Mouse (Mus musculus): ENCODE data around the gene Zcwpw1. TPM values are rescaled to one million over a fixed set of nuclear protein-coding genes. Genes with fewer than 3 reads are reported as not detected.

Zcwpw1 gene
- total RNA-seq (2021) = 1 to 10 TPM; 5.7 to 8.1 TPM
- long read RNA-seq, experiment 1, partial matches to known transcripts = 2 of 9 reads
- long read RNA-seq, experiment 1, other reads (novel, unspliced or antisense) = 3 of 9 reads
- long read RNA-seq, experiment 2, partial matches to known transcripts = 1 of 5 reads
- long read RNA-seq, experiment 2, other reads (novel, unspliced or antisense) = 2 of 5 reads

DNA sequence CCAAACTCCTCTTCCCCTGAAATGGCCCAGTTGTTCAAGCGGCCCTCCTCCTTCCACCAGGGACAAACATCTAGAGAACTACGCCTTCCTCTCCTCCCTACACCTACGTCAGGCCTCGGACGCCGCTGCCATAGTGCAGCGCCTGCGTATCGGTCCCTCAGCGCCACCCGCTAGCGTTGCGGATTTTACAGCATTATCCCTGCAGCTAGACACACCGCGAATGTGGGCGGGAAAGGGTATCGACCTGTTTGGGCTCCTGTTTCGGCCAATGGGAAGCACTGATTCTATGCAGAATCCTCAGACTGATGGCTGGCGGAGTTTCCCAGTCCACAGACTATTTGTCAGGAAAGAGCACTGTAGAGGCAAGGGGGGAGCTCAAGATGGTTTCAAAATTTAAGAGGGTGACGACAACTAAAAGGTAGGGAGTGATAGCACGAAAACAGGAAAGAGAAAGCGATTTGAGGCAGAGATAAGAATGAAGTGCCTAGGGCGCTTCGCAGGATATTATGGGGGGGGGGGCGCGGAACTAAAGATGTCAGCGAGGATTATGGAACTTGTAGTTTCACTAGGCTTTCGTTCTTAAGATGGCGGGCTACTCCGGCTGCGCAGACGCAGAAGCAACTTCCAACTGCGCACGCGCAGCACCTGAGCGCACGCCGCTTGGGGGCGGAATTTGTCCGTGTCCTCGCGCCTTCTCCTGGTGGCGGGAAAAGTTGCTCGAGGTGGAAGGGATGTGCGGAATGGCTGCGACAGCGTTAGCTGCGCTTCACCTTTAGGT is at the start of gene Zcwpw1, which contains the start of gene Mepce:
TSS of gene Zcwpw1 (plus strand) at position 648 of the 778 bp plus-strand sequence.
TSS of gene Mepce (minus strand) at position 505 of the 778 bp plus-strand sequence.
- Histone ChIP-seq H3K4me3 (peak within 1 kb of the TSS; percentile 79), H3K27ac (peak within 1 kb of the TSS; percentile 98)
- TF ChIP-seq CTCF (conservative IDR thresholded peaks at IDR 0.05) = peak; percentile 80
- DNase-seq (ENCODE audit: low spot score in 2 of 2) = peak; percentile 97 to 98

DNA sequence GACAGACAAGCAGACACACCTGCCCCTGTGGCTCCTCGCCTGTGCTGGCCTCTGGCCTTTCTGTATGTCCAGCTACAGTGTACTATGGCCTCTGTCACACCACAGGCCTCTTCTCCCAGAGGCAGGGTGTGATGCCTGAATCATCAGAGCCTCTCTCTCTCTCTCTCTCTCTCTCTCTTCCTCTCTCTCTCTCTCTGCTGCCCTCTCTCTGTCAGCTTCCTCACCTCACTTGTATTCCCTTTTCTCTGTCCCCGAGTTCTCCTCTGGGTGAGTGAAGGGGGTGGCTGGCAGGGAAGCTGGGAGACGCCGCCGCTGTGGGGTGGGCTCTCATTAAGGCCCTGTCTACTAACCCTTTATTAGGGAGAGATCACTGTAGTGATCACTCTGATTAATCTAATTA is 49.1 kb upstream of the Zcwpw1 start:
- no peak for DNase-seq (ENCODE audit: low spot score in 2 of 2)
- Histone ChIP-seq H3K4me3 (no peak overlapping the region), H3K27ac (peak overlapping the region; percentile 89; the same call in 1 of the 2 replicates)
- peak; percentile 69 for TF ChIP-seq CTCF (conservative IDR thresholded peaks at IDR 0.05)

DNA sequence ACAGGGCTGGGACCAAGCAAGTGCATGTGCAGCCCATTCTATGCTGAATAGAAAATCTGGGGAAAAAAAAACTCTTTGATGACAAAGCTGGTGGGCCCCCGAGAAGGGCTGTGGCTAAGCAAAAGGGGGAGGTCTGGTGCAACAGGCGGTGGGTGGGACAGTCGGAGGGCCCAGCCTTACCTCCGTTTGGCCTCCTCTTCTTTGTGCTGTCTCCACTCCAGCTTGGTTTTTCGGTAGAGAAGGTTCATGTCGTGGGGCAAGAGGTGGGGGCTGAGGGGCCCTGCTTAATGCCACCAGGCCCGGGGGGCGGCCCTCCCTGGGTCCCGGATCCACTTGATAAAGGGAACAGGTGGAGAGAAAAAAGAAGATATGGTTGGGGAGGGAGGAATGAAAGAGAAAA is 48.1 kb upstream of the Zcwpw1 start:
- no peak for DNase-seq (ENCODE audit: low spot score in 2 of 2)
- no peak for TF ChIP-seq CTCF (conservative IDR thresholded peaks at IDR 0.05)
- Histone ChIP-seq H3K4me3 (peak overlapping the region; percentile 84), H3K27ac (peak overlapping the region; percentile 89; the same call in 1 of the 2 replicates)

DNA sequence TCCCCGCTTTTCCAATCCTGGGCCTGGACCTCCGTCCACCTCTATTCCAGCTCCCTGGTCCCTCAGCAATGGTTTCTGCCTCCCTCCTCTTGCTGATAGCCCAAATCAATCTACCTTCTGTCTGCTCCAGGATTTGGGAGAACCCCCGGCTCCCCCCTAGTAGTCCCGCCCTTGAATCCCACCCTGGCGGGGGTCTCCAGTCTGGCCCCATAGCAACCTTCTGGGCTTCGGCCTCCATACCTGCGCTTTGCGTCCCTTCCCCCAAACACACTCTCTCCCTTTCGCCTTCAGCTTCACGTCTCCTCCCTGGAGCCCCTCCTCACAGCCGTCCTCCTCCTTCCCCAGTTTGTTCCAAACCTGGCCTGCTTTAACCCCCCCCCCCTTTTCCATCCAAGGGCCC is 47.1 kb upstream of the Zcwpw1 start:
- no peak for TF ChIP-seq CTCF (conservative IDR thresholded peaks at IDR 0.05)
- DNase-seq (ENCODE audit: low spot score in 2 of 2) = no peak
- H3K4me3 ChIP-seq = peak overlapping the region; percentile 84
- H3K27ac ChIP-seq = peak overlapping the region; percentile 89

DNA sequence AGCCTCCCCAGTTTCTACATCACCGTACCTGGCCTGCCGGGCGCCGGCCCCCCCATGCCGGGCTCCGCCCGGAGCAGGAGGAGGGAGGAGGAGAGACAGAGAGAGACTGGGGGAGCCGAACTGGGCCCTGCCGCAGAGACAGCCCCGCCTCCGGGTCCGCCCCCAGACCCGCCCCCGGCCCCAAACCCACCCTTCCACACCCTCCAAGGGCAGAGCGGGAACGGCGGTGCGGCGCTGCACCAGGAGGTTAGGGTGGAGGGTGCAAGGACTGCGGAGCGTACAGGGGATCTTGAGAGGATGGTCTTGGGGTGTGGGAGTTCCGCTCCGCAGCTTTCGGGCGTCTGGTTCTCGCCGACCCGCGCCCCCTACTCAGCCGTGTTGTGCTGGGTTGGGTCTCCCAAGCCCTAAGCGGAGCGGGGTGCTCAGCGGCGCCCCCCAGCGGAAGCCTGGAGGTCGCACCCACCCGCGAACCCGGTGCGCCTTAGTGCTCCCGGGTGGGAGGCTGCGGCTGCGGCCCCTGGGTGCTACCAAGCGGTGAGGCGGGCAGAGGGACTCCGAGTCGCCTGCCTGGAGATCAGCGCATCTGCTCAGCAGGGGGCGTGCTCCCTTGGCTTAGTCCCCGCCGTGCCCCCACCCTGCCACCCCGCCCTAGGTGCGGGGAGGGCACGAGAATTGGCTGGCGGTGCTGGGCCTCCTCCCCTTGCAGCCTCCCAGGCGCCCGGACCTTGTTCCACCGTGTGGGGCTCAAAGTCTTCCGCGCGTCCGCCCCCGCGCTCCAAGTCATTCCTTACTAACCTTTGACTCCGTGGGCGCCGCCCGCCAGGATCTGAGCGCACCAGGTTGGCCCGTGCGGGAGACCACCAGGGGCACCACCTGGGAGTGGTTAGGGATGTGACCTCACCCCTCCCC is 46.3 kb upstream of the Zcwpw1 start, which contains the start of gene Nyap1:
TSS of gene Nyap1 (minus strand) at position 585 of the 909 bp plus-strand sequence.
- peak within 1 kb of the TSS; percentile 89 for H3K27ac ChIP-seq
- peak; percentile 95 for TF ChIP-seq CTCF (conservative IDR thresholded peaks at IDR 0.05)
- H3K4me3 ChIP-seq = peak within 1 kb of the TSS; percentile 84
- DNase-seq (ENCODE audit: low spot score in 2 of 2) = peak; percentile 79 to 85

DNA sequence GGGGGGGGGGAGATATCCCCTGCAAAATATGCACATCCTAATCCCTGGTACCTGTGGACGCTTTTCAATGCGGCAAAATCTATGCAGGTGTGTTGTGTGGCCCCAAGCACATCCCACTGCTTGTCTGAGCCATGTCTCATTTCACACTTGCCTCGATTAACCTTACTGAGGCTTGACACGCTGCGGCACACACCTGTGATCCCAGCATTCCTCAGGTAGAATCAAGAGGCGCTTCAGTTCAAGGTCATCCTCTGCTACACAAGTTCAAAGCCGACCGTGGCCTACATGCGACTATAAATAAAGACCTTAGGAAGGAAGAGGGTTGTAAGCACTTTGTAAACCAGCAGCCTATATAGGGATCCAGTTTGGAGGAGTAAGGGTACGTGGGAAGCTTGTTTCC is 45.5 kb upstream of the Zcwpw1 start:
- no peak for DNase-seq (ENCODE audit: low spot score in 2 of 2)
- no peak for TF ChIP-seq CTCF (conservative IDR thresholded peaks at IDR 0.05)
- H3K27ac ChIP-seq = no peak overlapping the region; the same call in 1 of the 2 replicates
- no peak overlapping the region for H3K4me3 ChIP-seq

DNA sequence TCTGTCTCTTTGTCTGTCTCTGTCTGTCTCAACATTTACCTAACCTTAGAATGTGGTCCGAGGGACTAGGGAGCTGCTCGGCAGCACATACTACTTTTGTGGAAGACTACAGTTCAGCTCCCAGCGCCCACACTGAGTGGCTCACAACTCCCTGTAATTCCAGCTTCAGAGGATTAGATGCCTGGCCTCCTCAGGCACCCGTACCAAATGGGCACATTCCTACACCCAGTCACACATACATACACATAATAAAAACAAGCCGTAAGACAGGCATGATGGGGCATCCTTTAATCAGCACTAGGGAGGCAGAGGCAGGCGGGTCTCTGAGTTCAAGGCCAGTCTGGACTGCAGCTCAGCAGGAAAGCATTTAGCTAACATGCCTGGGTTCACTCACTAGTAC is 44.8 kb upstream of the Zcwpw1 start:
- H3K4me3 ChIP-seq = no peak overlapping the region
- DNase-seq (ENCODE audit: low spot score in 2 of 2) = no peak
- no peak overlapping the region for H3K27ac ChIP-seq
- no peak for TF ChIP-seq CTCF (conservative IDR thresholded peaks at IDR 0.05)

DNA sequence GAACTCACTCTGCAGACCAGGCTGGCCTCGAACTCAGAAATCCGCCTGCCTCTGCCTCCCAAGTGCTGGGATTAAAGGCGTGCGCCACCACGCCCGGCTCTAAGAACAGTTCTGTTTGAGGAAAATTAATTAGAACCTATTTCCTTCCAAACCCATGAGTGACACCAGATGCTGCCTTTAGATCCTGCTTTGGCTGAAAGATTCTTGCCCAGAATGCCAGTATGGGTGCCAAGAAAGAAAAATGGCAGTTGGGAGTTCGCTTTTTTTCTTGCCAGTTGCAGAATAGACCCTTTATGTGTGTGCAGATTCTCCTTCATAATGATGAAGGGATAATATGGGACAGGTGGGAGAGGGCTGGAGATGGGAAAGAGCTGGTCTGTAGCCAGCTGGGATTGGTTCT is 43.4 kb upstream of the Zcwpw1 start:
- H3K27ac ChIP-seq = no peak overlapping the region; the same call in 1 of the 2 replicates
- DNase-seq (ENCODE audit: low spot score in 2 of 2) = no peak
- TF ChIP-seq CTCF (conservative IDR thresholded peaks at IDR 0.05) = no peak
- H3K4me3 ChIP-seq = no peak overlapping the region

DNA sequence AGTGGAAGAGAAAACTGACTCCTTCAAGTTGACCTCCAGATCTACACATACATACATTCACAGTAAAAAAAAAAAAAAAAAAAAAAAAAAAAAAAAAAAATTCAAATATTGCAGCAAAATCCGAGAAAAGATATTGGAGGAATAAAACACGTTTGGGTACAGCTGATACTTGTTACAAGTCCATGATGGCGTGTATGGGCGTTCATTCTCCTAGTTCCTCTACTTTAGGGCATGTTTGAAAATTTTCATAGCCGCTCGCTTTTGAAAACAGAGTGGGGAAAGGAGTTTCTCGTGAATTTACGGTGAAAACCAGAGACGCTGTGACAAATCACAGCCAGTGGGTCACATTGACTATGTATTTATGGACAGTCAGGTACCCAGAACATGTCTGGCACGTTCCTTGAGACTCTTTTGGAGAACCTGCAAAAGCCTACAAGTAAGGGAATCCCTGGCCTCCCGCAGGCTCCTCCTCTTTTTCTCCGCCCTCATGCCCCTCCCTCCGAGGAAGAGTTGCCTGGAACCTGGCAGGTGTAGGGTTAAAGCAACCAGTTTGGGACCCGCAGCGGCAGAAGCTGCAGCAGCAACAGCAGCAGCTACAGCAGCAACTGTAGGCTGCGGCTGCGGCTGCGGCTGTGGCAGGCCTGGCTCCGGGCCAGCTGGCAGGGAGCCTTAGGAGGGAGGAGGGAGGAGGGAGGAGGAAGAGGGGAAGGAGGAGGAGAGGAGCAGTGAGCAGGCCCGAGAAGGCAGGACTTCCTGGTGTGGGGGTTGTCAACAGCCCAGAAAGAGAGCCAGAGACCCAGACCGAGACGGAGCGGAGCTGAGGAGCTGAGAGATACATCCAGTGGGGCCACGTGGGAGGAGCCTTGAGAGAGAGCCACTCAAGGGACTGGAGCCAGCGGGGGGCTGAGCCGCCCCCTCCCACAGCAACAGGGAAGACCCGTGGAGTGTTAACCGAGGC is 42.1 kb upstream of the Zcwpw1 start, which contains the start of gene Tsc22d4:
TSS of gene Tsc22d4 (plus strand) at position 517 of the 958 bp plus-strand sequence.
- Histone ChIP-seq H3K4me3 (peak within 1 kb of the TSS; percentile 82), H3K27ac (peak within 1 kb of the TSS; percentile 93)
- TF ChIP-seq CTCF (conservative IDR thresholded peaks at IDR 0.05) = no peak
- DNase-seq (ENCODE audit: low spot score in 2 of 2) = peak; percentile 83 to 92

DNA sequence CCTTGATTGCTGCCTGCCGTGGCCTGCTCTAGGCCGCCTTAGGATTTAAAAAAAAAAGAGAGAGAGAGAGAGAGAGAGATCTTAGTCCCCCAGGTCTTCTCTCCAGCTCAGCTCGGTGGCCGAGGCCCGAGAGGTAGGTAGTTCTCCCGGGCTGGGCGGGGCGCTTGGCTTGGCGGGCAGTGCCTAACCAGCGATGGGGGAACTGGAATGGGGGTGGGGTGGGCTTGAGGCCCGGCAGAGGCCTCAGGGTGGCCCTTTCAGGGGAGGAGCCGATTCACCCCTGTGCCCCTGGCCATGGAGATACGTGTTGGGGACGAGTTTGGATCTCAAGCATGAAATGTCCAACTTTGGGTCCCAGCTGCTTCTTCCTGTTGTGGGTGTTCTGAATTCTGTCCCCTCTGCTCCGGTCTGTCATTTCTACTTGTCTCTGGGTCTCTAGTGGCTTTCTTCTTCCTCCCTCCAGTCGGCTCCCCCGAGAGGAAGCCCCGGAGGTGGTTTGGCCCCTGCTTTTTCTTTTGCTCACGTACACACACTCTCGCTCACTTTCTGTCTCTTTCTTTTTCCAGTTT is 41.2 kb upstream of the Zcwpw1 start:
- peak overlapping the region; percentile 82 for H3K4me3 ChIP-seq
- no peak for DNase-seq (ENCODE audit: low spot score in 2 of 2)
- no peak for TF ChIP-seq CTCF (conservative IDR thresholded peaks at IDR 0.05)
- peak overlapping the region; percentile 93 for H3K27ac ChIP-seq

DNA sequence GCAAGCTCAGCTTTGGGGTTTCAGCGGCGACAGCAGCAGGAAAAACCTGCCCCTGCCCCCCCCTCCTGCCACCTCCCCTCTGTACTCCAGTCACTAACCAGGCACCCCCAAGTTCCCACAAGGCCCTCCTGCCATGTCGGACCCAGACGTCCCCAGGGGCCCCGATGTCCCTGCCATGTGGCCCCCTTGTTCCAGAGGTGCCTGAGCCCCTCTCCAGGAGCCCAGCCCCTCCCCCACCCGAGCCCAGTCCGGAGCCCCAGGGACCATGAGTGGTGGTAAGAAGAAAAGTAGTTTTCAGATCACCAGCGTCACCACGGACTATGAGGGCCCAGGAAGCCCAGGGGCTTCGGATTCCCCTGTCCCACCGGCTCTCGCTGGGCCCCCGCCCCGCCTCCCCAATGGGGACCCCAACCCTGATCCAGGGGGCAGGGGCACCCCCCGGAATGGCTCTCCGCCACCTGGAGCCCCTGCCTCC is 40.7 kb upstream of the Zcwpw1 start:
- TF ChIP-seq CTCF (conservative IDR thresholded peaks at IDR 0.05) = no peak
- DNase-seq (ENCODE audit: low spot score in 2 of 2) = no peak
- peak overlapping the region; percentile 93 for H3K27ac ChIP-seq
- H3K4me3 ChIP-seq = peak overlapping the region; percentile 82

All from layer of hippocampus, adult 2 months (tissue).